ENCODE assay signal across 29 mouse cellular contexts in genomic region chr8:72728636-72729035, GRCm38 (mm10). TPM values are rescaled to one million over a fixed set of nuclear protein-coding genes. Genes with fewer than 3 reads are reported as not detected.
DNase-seq lines count a peak whose midpoint lies in the region; ATAC-seq and TF ChIP-seq lines count a peak whose summit lies in the region.
"Had no signal": no experiment of that assay in that cellular context is flagged by ENCODE, and none has a peak within 500 bp of the region (broad histone marks: within the 10 kb centered on the region; RNA-seq: fewer than 3 reads in every experiment).

No protein-coding gene starts in this region.

- H3K4me3 ChIP-seq in forebrain, postnatal 0 days (ENCODE audit: low read depth, low read length) = no peak overlapping the region
- no peak overlapping the region for H3K4me3 ChIP-seq in forebrain, embryonic 12.5 days (replicated peaks)
- H3K4me3 ChIP-seq in hindbrain, postnatal 0 days (ENCODE audit: low read length) = no peak overlapping the region
- no peak overlapping the region for H3K4me3 ChIP-seq in hindbrain, embryonic 10.5 days
- no peak overlapping the region for H3K4me3 ChIP-seq in neural tube, embryonic 13.5 days
- H3K4me3 ChIP-seq in neural tube, embryonic 15.5 days (replicated peaks) = no peak overlapping the region
- H3K4me3 ChIP-seq in heart, embryonic 10.5 days = no peak overlapping the region
- H3K4me3 ChIP-seq: erythroblast, embryonic 14.5 days; limb, embryonic 10.5 days; limb, embryonic 15.5 days; liver, embryonic 13.5 days; neural tube, embryonic 12.5 days; stomach, embryonic 15.5 days had no signal

- peaks cover 86% of the 10 kb centered on the region for H3K36me3 ChIP-seq in forebrain, postnatal 0 days (ENCODE audit: insufficient read depth)
- peaks cover 89% of the 10 kb centered on the region for H3K36me3 ChIP-seq in forebrain, embryonic 12.5 days (replicated peaks)
- H3K36me3 ChIP-seq in hindbrain, postnatal 0 days (ENCODE audit: insufficient read depth, low read length) = peaks cover 75% of the 10 kb centered on the region
- peaks cover 88% of the 10 kb centered on the region for H3K36me3 ChIP-seq in hindbrain, embryonic 10.5 days
- H3K36me3 ChIP-seq in neural tube, embryonic 13.5 days = peaks cover 90% of the 10 kb centered on the region
- H3K36me3 ChIP-seq in neural tube, embryonic 15.5 days = peaks cover 87% of the 10 kb centered on the region
- H3K36me3 ChIP-seq in heart, embryonic 10.5 days = peaks cover 88% of the 10 kb centered on the region

- no peak overlapping the region for H3K27ac ChIP-seq in forebrain, postnatal 0 days (ENCODE audit: low read depth, low read length)
- no peak overlapping the region for H3K27ac ChIP-seq in forebrain, embryonic 12.5 days
- H3K27ac ChIP-seq in hindbrain, postnatal 0 days = no peak overlapping the region
- H3K27ac ChIP-seq in hindbrain, embryonic 10.5 days = no peak overlapping the region
- no peak overlapping the region for H3K27ac ChIP-seq in neural tube, embryonic 13.5 days (replicated peaks)
- H3K27ac ChIP-seq in neural tube, embryonic 15.5 days (replicated peaks) = peak overlapping the region; percentile 33; the same call in 1 of the 2 replicates
- H3K27ac ChIP-seq in heart, embryonic 10.5 days = no peak overlapping the region
- H3K27ac ChIP-seq: kidney, postnatal 0 days; limb, embryonic 10.5 days; limb, embryonic 15.5 days; liver, embryonic 13.5 days; neural tube, embryonic 12.5 days; stomach, embryonic 15.5 days had no signal

- no peaks in the 10 kb centered on the region for H3K9me3 ChIP-seq in forebrain, postnatal 0 days (ENCODE audit: low read length)
- no peaks in the 10 kb centered on the region for H3K9me3 ChIP-seq in forebrain, embryonic 12.5 days
- H3K9me3 ChIP-seq in hindbrain, postnatal 0 days (ENCODE audit: low read length) = no peaks in the 10 kb centered on the region
- H3K9me3 ChIP-seq in hindbrain, embryonic 10.5 days = no peaks in the 10 kb centered on the region
- no peaks in the 10 kb centered on the region for H3K9me3 ChIP-seq in neural tube, embryonic 13.5 days
- no peaks in the 10 kb centered on the region for H3K9me3 ChIP-seq in neural tube, embryonic 15.5 days (replicated peaks)
- H3K9me3 ChIP-seq in heart, embryonic 10.5 days = no peaks in the 10 kb centered on the region
- H3K9me3 ChIP-seq: limb, embryonic 10.5 days; limb, embryonic 15.5 days; liver, embryonic 13.5 days; neural tube, embryonic 12.5 days; stomach, embryonic 15.5 days had no signal

- WGBS in forebrain, postnatal 0 days = 86% methylated on average over 1 of the region's 1 CpGs
- WGBS in forebrain, embryonic 12.5 days = 94% methylated on average over 1 of the region's 1 CpGs
- 60% methylated on average over 1 of the region's 1 CpGs for WGBS in hindbrain, postnatal 0 days
- WGBS in hindbrain, embryonic 10.5 days = 96% methylated on average over 1 of the region's 1 CpGs
- WGBS in neural tube, embryonic 13.5 days = 86% methylated on average over 1 of the region's 1 CpGs
- 88% methylated on average over 1 of the region's 1 CpGs for WGBS in neural tube, embryonic 15.5 days
- WGBS in heart, embryonic 10.5 days = 63% methylated on average over 1 of the region's 1 CpGs

- DNase-seq in forebrain, postnatal 0 days = no peak
- DNase-seq in hindbrain, postnatal 0 days (ENCODE audit: low spot score) = peak; percentile 35
- DNase-seq in hindbrain, embryonic 10.5 days (ENCODE audit: low spot score) = no peak
- DNase-seq in neural tube, embryonic 10.5 days (ENCODE audit: extremely low spot score, low spot score) = no peak
- no peak for DNase-seq in heart, embryonic 10.5 days (ENCODE audit: low spot score)
- DNase-seq: cerebellum, adult 2 months; cerebellum, postnatal 14 days; gastrocnemius, postnatal 25 days; heart, adult 11 months; heart, postnatal 4 days; kidney, adult 18-20 months; kidney, postnatal 4 days; liver, embryonic 13.5 days; lung, adult 18-20 months; lung, postnatal 4 days; retina, postnatal 1 day; right cerebral cortex, postnatal 14 days had no signal

- no peaks in the 10 kb centered on the region for H3K27me3 ChIP-seq in forebrain, postnatal 0 days (ENCODE audit: insufficient read depth, low read length)
- H3K27me3 ChIP-seq in forebrain, embryonic 12.5 days = no peaks in the 10 kb centered on the region
- H3K27me3 ChIP-seq in hindbrain, postnatal 0 days (ENCODE audit: insufficient read depth, low read length) = no peaks in the 10 kb centered on the region
- H3K27me3 ChIP-seq in hindbrain, embryonic 10.5 days (ENCODE audit: insufficient read depth, poor library complexity, severe bottlenecking) = no peaks in the 10 kb centered on the region
- no peaks in the 10 kb centered on the region for H3K27me3 ChIP-seq in neural tube, embryonic 13.5 days
- no peaks in the 10 kb centered on the region for H3K27me3 ChIP-seq in neural tube, embryonic 15.5 days (replicated peaks)
- no peaks in the 10 kb centered on the region for H3K27me3 ChIP-seq in heart, embryonic 10.5 days (ENCODE audit: insufficient read depth, poor library complexity, severe bottlenecking)
- H3K27me3 ChIP-seq: limb, embryonic 15.5 days; liver, embryonic 13.5 days; neural tube, embryonic 12.5 days; stomach, embryonic 15.5 days had no signal

- H3K4me2 ChIP-seq in forebrain, postnatal 0 days (ENCODE audit: low read depth) = no peak overlapping the region
- no peak overlapping the region for H3K4me2 ChIP-seq in forebrain, embryonic 12.5 days
- no peak overlapping the region for H3K4me2 ChIP-seq in hindbrain, postnatal 0 days (ENCODE audit: low read depth, low read length)
- H3K4me2 ChIP-seq in neural tube, embryonic 13.5 days = no peak overlapping the region
- H3K4me2 ChIP-seq in neural tube, embryonic 15.5 days = peak overlapping the region; percentile 15; the same call in 1 of the 2 replicates
- H3K4me2 ChIP-seq: heart, embryonic 11.5 days; limb, embryonic 15.5 days; liver, embryonic 13.5 days; neural tube, embryonic 12.5 days; stomach, embryonic 15.5 days had no signal

- no peak overlapping the region for H3K9ac ChIP-seq in forebrain, postnatal 0 days
- no peak overlapping the region for H3K9ac ChIP-seq in forebrain, embryonic 12.5 days
- no peak overlapping the region for H3K9ac ChIP-seq in hindbrain, postnatal 0 days (replicated peaks; ENCODE audit: low read length)
- no peak overlapping the region for H3K9ac ChIP-seq in neural tube, embryonic 13.5 days
- H3K9ac ChIP-seq in neural tube, embryonic 15.5 days (replicated peaks) = no peak overlapping the region
- H3K9ac ChIP-seq: limb, embryonic 15.5 days; liver, embryonic 13.5 days; neural tube, embryonic 12.5 days; stomach, embryonic 15.5 days had no signal

- ATAC-seq in forebrain, postnatal 0 days = peak; percentile 69
- ATAC-seq in forebrain, embryonic 12.5 days (ENCODE audit: low FRiP score) = no peak
- peak; percentile 53 for ATAC-seq in hindbrain, postnatal 0 days
- peak; percentile 64; the same call in 1 of the 2 replicates for ATAC-seq in neural tube, embryonic 13.5 days (ENCODE audit: low read depth)
- peak; percentile 75 for ATAC-seq in neural tube, embryonic 15.5 days (ENCODE audit: low FRiP score)
- ATAC-seq: CD4-positive, CD25-positive, alpha-beta regulatory T cell, adult 4 months; forebrain, embryonic 14.5 days had no signal

- no peak for TF ChIP-seq CTCF in forebrain, postnatal 0 days (IDR thresholded peaks at IDR 0.05; ENCODE audit: low read depth)
- no peak for TF ChIP-seq CTCF in hindbrain, postnatal 0 days (IDR thresholded peaks at IDR 0.05; ENCODE audit: low read depth)

- peaks cover 7% of the 10 kb centered on the region for H3K4me1 ChIP-seq in forebrain, postnatal 0 days (ENCODE audit: insufficient read depth)
- peaks cover 14% of the 10 kb centered on the region for H3K4me1 ChIP-seq in forebrain, embryonic 12.5 days
- H3K4me1 ChIP-seq in hindbrain, postnatal 0 days (ENCODE audit: insufficient read depth, low read length) = peaks cover 8% of the 10 kb centered on the region
- H3K4me1 ChIP-seq in hindbrain, embryonic 10.5 days (replicated peaks) = peaks cover 12% of the 10 kb centered on the region
- H3K4me1 ChIP-seq in neural tube, embryonic 13.5 days (replicated peaks) = peaks cover 29% of the 10 kb centered on the region
- peaks cover 49% of the 10 kb centered on the region for H3K4me1 ChIP-seq in neural tube, embryonic 15.5 days
- H3K4me1 ChIP-seq in heart, embryonic 10.5 days = peaks cover 8% of the 10 kb centered on the region

RNA-seq across cellular contexts. Expression of gene Sin3b, which starts 5.6 kb away (rescaled TPM):
- 219 and 237 TPM in 2 replicates for total RNA-seq in forebrain, postnatal 0 days (2014; rRNA removed)
- 289 and 331 TPM in 2 replicates for polyA plus RNA-seq in forebrain, postnatal 0 days (2015; fragmentation: Nextera tagmentation; extraction: Ambion mirVana)
- 151 and 152 TPM in 2 replicates for polyA plus RNA-seq in forebrain, embryonic 12.5 days (2016; fragmentation: Nextera tagmentation; extraction: Ambion mirVana)
- 259 and 269 TPM in 2 replicates for total RNA-seq in hindbrain, postnatal 0 days (2014; rRNA removed)
- 245 and 250 TPM in 2 replicates for polyA plus RNA-seq in hindbrain, postnatal 0 days (2015; fragmentation: Nextera tagmentation; extraction: Ambion mirVana)
- 154 and 175 TPM in 2 replicates for polyA plus RNA-seq in hindbrain, embryonic 10.5 days (2016; fragmentation: Nextera tagmentation; extraction: Ambion mirVana)
- polyA plus RNA-seq in neural tube, embryonic 13.5 days (2015; fragmentation: Nextera tagmentation; extraction: Ambion mirVana) = 163 and 167 TPM in 2 replicates
- polyA plus RNA-seq in neural tube, embryonic 15.5 days (2015; fragmentation: Nextera tagmentation; extraction: Ambion mirVana) = 152 and 163 TPM in 2 replicates
- 151 and 158 TPM in 2 replicates for polyA plus RNA-seq in heart, embryonic 10.5 days (2016; fragmentation: Nextera tagmentation; extraction: Ambion mirVana)

RNA-seq across cellular contexts. Expression of gene F2rl3, which starts 33.0 kb away (rescaled TPM):
- 0.24 and 0.46 TPM in 2 replicates for total RNA-seq in forebrain, postnatal 0 days (2014; rRNA removed)
- polyA plus RNA-seq in forebrain, postnatal 0 days (2015; fragmentation: Nextera tagmentation; extraction: Ambion mirVana) = 0.24 and 0.40 TPM in 2 replicates
- polyA plus RNA-seq in forebrain, embryonic 12.5 days (2016; fragmentation: Nextera tagmentation; extraction: Ambion mirVana) = 0.55 and 0.98 TPM in 2 replicates
- 0.68 and 1.5 TPM in 2 replicates for total RNA-seq in hindbrain, postnatal 0 days (2014; rRNA removed)
- 0.20 and 0.29 TPM in 2 replicates for polyA plus RNA-seq in hindbrain, postnatal 0 days (2015; fragmentation: Nextera tagmentation; extraction: Ambion mirVana)
- polyA plus RNA-seq in hindbrain, embryonic 10.5 days (2016; fragmentation: Nextera tagmentation; extraction: Ambion mirVana) = 1.9 and 2.5 TPM in 2 replicates
- polyA plus RNA-seq in neural tube, embryonic 13.5 days (2015; fragmentation: Nextera tagmentation; extraction: Ambion mirVana) = 0.53 and 0.94 TPM in 2 replicates
- 0.26 and 0.93 TPM in 2 replicates for polyA plus RNA-seq in neural tube, embryonic 15.5 days (2015; fragmentation: Nextera tagmentation; extraction: Ambion mirVana)
- polyA plus RNA-seq in heart, embryonic 10.5 days (2016; fragmentation: Nextera tagmentation; extraction: Ambion mirVana) = 1.1 and 2.3 TPM in 2 replicates
